Mouse (Mus musculus): ENCODE measurements at regions not wholly inside any gene's neighbourhood (a gene's known extent, or its start where the extent isn't known, plus 50 kb on each side); places are given as distances from the start of the nearest gene placed in this dataset.
"Not testable (repeated sequence)": the region's sequence is repeated elsewhere in the genome, so short reads cannot be mapped to it uniquely, and the experiment has no call there.

- DNase-seq = no peak
These were observed 136.6 kb upstream of the Rps6ka3 start for GRCm38 (mm10) chrX:159073533-159073932.

GRCm38 (mm10) chrX:159080508-159080907, 129.6 kb upstream of the Rps6ka3 start:
- DNase-seq = no peak

- DNase-seq = not testable (repeated sequence)
These were observed 99.5 kb upstream of the Rps6ka3 start for GRCm38 (mm10) chrX:159110651-159111050.

- no peak for DNase-seq
These were observed 93.9 kb upstream of the Rps6ka3 start for GRCm38 (mm10) chrX:159116210-159116609.

- no peak for DNase-seq
These were observed 69.6 kb upstream of the Rps6ka3 start for GRCm38 (mm10) chrX:159140554-159140953.

- no peak for DNase-seq
These were observed 66.8 kb upstream of the Rps6ka3 start for GRCm38 (mm10) chrX:159143278-159143677.

- DNase-seq = no peak
These were observed 65.4 kb upstream of the Rps6ka3 start for GRCm38 (mm10) chrX:159144674-159145073.

- no peak for DNase-seq
These were observed 64.9 kb upstream of the Rps6ka3 start for GRCm38 (mm10) chrX:159145212-159145611.

GRCm38 (mm10) chrX:159155786-159156185, 54.3 kb upstream of the Rps6ka3 start:
- DNase-seq = peak; percentile 4

- DNase-seq = no peak
These were observed 53.1 kb upstream of the Rps6ka3 start for GRCm38 (mm10) chrX:159156976-159157375.

- DNase-seq = no peak
These were observed 50.4 kb upstream of the Rps6ka3 start for GRCm38 (mm10) chrX:159159727-159160126.
